Mouse (Mus musculus): Measurements from ENCODE around the gene Exph5. TPM values are rescaled to one million over a fixed set of nuclear protein-coding genes. Genes with fewer than 3 reads are reported as not detected.

Exph5 gene
- polyA plus RNA-seq, 1 experiment from 2014 or later = 0.50 TPM

GRCm38 (mm10) chr9:53344646-53345432 lies 43.4 kb downstream of the Exph5 start:
- H3K4me3 ChIP-seq (ENCODE audit: low read depth, low read length) = no peak overlapping the region
- H3K36me3 ChIP-seq (ENCODE audit: control insufficient read depth, insufficient read depth, low read length) = no peaks in the 10 kb centered on the region
- H3K4me1 ChIP-seq (ENCODE audit: control insufficient read depth, insufficient read depth, low read length) = 0 out of 2 replicates have a peak, but pooled peaks cover 6% of the 10 kb centered on the region
- ATAC-seq (ENCODE audit: low read depth) = no peak
- no peak overlapping the region for H3K27ac ChIP-seq (ENCODE audit: low read depth, low read length)
- H3K9me3 ChIP-seq (ENCODE audit: control insufficient read depth, low read length) = no peaks in the 10 kb centered on the region
- H3K27me3 ChIP-seq (ENCODE audit: control insufficient read depth, insufficient read depth, low read length) = no peaks in the 10 kb centered on the region
- no peak overlapping the region for H3K4me2 ChIP-seq (ENCODE audit: low read depth, low read length)
- 87% methylated on average over 9 of the region's 9 CpGs for WGBS
- H3K9ac ChIP-seq (replicated peaks; ENCODE audit: low read depth, low read length) = no peak overlapping the region

- no peaks in the 10 kb centered on the region for H3K9me3 ChIP-seq (ENCODE audit: control insufficient read depth, low read length)
- no peak overlapping the region for H3K9ac ChIP-seq (replicated peaks; ENCODE audit: low read depth, low read length)
- no peak overlapping the region for H3K27ac ChIP-seq (ENCODE audit: low read depth, low read length)
- H3K4me1 ChIP-seq (ENCODE audit: control insufficient read depth, insufficient read depth, low read length) = 0 out of 2 replicates have a peak, but pooled peaks cover 3% of the 10 kb centered on the region
- H3K36me3 ChIP-seq (ENCODE audit: control insufficient read depth, insufficient read depth, low read length) = no peaks in the 10 kb centered on the region
- WGBS = 14% methylated on average over 3 of the region's 3 CpGs
- no peak overlapping the region for H3K4me3 ChIP-seq (ENCODE audit: low read depth, low read length)
- no peak overlapping the region for H3K4me2 ChIP-seq (ENCODE audit: low read depth, low read length)
- no peak for ATAC-seq (ENCODE audit: low read depth)
- H3K27me3 ChIP-seq (ENCODE audit: control insufficient read depth, insufficient read depth, low read length) = no peaks in the 10 kb centered on the region
Observed at GRCm38 (mm10) chr9:53345728-53346127, 44.3 kb downstream of the Exph5 start.

- Histone ChIP-seq H3K27ac (ENCODE audit: low read depth, low read length) (no peak overlapping the region), H3K9me3 (ENCODE audit: control insufficient read depth, low read length) (no peaks in the 10 kb centered on the region), H3K4me1 (ENCODE audit: control insufficient read depth, insufficient read depth, low read length) (no peaks in the 10 kb centered on the region), H3K27me3 (ENCODE audit: control insufficient read depth, insufficient read depth, low read length) (no peaks in the 10 kb centered on the region), H3K4me2 (ENCODE audit: low read depth, low read length) (no peak overlapping the region), H3K9ac (replicated peaks; ENCODE audit: low read depth, low read length) (no peak overlapping the region), H3K36me3 (ENCODE audit: control insufficient read depth, insufficient read depth, low read length) (no peaks in the 10 kb centered on the region), H3K4me3 (ENCODE audit: low read depth, low read length) (no peak overlapping the region)
- no peak for ATAC-seq (ENCODE audit: low read depth)
- 68% methylated on average over 6 of the region's 6 CpGs for WGBS
Observed at GRCm38 (mm10) chr9:53346402-53346801, 44.9 kb downstream of the Exph5 start.

DNA sequence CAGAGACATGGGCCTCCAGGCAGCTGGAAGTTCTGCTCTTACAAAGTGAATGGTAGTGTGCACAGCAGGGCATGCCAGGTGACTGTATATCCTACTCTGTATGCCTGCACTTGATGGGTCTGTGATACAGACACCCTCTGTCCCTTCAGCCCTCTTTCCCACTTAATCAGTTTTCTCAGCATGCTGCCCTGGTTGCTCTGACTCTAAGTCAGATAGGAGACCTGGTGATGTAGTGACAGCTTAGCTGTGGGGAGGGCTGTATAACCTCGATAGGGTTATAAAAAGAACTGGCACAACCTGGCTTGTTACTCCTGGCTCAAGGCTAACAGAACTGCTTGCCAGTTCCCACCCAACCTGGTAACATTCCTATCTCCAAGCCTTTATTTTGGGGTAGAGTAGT lies 47.7 kb downstream of the Exph5 start:
- no peak for ATAC-seq (ENCODE audit: low read depth)
- no peaks in the 10 kb centered on the region for H3K9me3 ChIP-seq (ENCODE audit: control insufficient read depth, low read length)
- 67% methylated on average over 1 of the region's 1 CpGs for WGBS

GRCm38 (mm10) chr9:53350331-53350730 lies 48.9 kb downstream of the Exph5 start:
- no peak for ATAC-seq (ENCODE audit: low read depth)
- Histone ChIP-seq H3K4me2 (ENCODE audit: low read depth, low read length) (no peak overlapping the region), H3K36me3 (ENCODE audit: control insufficient read depth, insufficient read depth, low read length) (no peaks in the 10 kb centered on the region), H3K27me3 (ENCODE audit: control insufficient read depth, insufficient read depth, low read length) (no peaks in the 10 kb centered on the region), H3K9ac (replicated peaks; ENCODE audit: low read depth, low read length) (no peak overlapping the region), H3K4me3 (ENCODE audit: low read depth, low read length) (no peak overlapping the region), H3K27ac (ENCODE audit: low read depth, low read length) (no peak overlapping the region), H3K9me3 (ENCODE audit: control insufficient read depth, low read length) (no peaks in the 10 kb centered on the region), H3K4me1 (ENCODE audit: control insufficient read depth, insufficient read depth, low read length) (no peaks in the 10 kb centered on the region)
- 86% methylated on average over 2 of the region's 2 CpGs for WGBS

More for the DNA sequence above, 47.7 kb downstream of the Exph5 start:
- H3K4me2 ChIP-seq (ENCODE audit: low read depth, low read length) = no peak overlapping the region
- no peaks in the 10 kb centered on the region for H3K4me1 ChIP-seq (ENCODE audit: control insufficient read depth, insufficient read depth, low read length)
- H3K4me3 ChIP-seq (ENCODE audit: low read depth, low read length) = no peak overlapping the region
- no peak overlapping the region for H3K9ac ChIP-seq (replicated peaks; ENCODE audit: low read depth, low read length)
- no peaks in the 10 kb centered on the region for H3K36me3 ChIP-seq (ENCODE audit: control insufficient read depth, insufficient read depth, low read length)
- no peak overlapping the region for H3K27ac ChIP-seq (ENCODE audit: low read depth, low read length)
- no peaks in the 10 kb centered on the region for H3K27me3 ChIP-seq (ENCODE audit: control insufficient read depth, insufficient read depth, low read length)

- Histone ChIP-seq H3K9ac (replicated peaks; ENCODE audit: low read depth, low read length) (no peak overlapping the region), H3K4me2 (ENCODE audit: low read depth, low read length) (no peak overlapping the region), H3K4me1 (ENCODE audit: control insufficient read depth, insufficient read depth, low read length) (no peaks in the 10 kb centered on the region), H3K27ac (ENCODE audit: low read depth, low read length) (no peak overlapping the region), H3K27me3 (ENCODE audit: control insufficient read depth, insufficient read depth, low read length) (no peaks in the 10 kb centered on the region), H3K36me3 (ENCODE audit: control insufficient read depth, insufficient read depth, low read length) (no peaks in the 10 kb centered on the region), H3K4me3 (ENCODE audit: low read depth, low read length) (no peak overlapping the region), H3K9me3 (ENCODE audit: control insufficient read depth, low read length) (no peaks in the 10 kb centered on the region)
- 93% methylated on average over 6 of the region's 6 CpGs for WGBS
- ATAC-seq (ENCODE audit: low read depth) = no peak
Observed at GRCm38 (mm10) chr9:53351899-53352298, 50.4 kb downstream of the Exph5 start.

- H3K4me3 ChIP-seq (ENCODE audit: low read depth, low read length) = no peak overlapping the region
- no peaks in the 10 kb centered on the region for H3K4me1 ChIP-seq (ENCODE audit: control insufficient read depth, insufficient read depth, low read length)
- no peak for ATAC-seq (ENCODE audit: low read depth)
- WGBS = 93% methylated on average over 5 of the region's 5 CpGs
- H3K27ac ChIP-seq (ENCODE audit: low read depth, low read length) = no peak overlapping the region
- H3K9me3 ChIP-seq (ENCODE audit: control insufficient read depth, low read length) = no peaks in the 10 kb centered on the region
- no peak overlapping the region for H3K9ac ChIP-seq (replicated peaks; ENCODE audit: low read depth, low read length)
- no peaks in the 10 kb centered on the region for H3K27me3 ChIP-seq (ENCODE audit: control insufficient read depth, insufficient read depth, low read length)
- no peaks in the 10 kb centered on the region for H3K36me3 ChIP-seq (ENCODE audit: control insufficient read depth, insufficient read depth, low read length)
- H3K4me2 ChIP-seq (ENCODE audit: low read depth, low read length) = no peak overlapping the region
Observed at GRCm38 (mm10) chr9:53353161-53353560, 51.7 kb downstream of the Exph5 start.

DNA sequence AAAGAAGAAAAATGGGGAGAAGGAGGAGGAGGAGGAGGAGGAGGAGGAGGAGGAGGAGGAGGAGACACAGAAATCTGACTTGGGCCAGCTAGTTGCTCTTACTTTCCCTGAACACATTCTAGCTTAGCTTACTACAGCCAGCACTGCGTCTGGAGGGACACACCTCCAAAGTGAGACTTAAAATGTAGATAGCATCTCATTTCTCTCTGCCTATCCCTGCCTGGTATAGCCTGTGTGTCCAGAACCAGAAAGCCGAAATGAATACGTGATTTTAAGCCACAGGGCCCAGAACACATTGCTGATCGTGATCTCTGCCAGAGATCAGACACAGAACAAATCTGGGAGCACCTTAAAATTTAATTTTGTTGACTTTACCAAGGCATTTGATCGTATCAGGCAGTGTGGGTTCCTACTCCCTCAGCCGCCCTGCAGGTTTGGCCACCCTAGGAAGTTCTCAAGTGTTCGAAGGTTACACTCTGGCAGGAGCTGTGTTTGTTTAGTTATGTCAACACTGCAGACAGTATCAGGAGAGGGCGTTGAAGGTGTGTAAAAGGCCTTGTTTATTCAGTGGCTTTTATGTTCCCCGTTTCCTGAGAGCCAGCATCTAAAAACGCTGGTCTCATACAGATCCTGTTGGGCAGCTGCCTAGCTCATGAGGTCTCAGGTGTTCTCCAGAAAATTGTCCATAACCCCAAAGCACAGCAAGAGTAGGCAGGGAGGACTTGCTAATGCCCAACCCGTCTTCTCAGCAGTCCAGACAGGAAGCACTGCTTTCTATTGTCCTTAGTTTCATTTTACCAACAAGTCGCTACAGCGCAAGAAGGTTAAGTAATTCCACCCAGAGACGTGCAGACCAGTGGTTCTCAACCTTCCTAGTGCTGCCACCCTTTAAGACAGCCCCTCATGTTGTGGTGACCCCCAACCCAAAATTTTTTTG lies 55.0 kb downstream of the Exph5 start:
- no peaks in the 10 kb centered on the region for H3K36me3 ChIP-seq (ENCODE audit: control insufficient read depth, insufficient read depth, low read length)
- no peak for ATAC-seq (ENCODE audit: low read depth)
- WGBS = 70% methylated on average over 14 of the region's 14 CpGs

DNA sequence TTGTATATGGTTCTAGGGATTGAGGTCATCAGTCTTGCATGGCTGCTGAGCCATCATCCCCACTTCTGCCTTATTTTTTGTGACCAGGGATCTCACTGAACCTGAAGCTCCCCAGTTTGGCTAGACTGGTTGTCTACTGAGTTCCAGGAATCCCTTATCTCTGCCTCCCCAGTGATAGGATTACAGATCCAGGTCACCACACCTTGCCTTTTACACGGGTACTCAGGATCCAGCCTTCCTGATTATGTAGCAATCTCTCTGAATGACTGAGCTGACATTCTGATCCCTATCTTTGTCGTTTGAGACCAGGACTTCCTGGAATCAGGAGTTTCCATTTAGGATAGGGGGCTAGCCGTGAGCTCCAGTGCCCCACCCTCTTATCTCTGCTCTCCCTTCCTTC lies 69.9 kb downstream of the Exph5 start:
- 83% methylated on average over 3 of the region's 3 CpGs for WGBS
- no peak overlapping the region for H3K9ac ChIP-seq (replicated peaks; ENCODE audit: low read depth, low read length)
- no peak overlapping the region for H3K4me3 ChIP-seq (ENCODE audit: low read depth, low read length)
- ATAC-seq (ENCODE audit: low read depth) = no peak
- H3K27ac ChIP-seq (ENCODE audit: low read depth, low read length) = no peak overlapping the region
- no peaks in the 10 kb centered on the region for H3K36me3 ChIP-seq (ENCODE audit: control insufficient read depth, insufficient read depth, low read length)
- H3K4me2 ChIP-seq (ENCODE audit: low read depth, low read length) = no peak overlapping the region
- H3K9me3 ChIP-seq (ENCODE audit: control insufficient read depth, low read length) = no peaks in the 10 kb centered on the region
- H3K27me3 ChIP-seq (ENCODE audit: control insufficient read depth, insufficient read depth, low read length) = no peaks in the 10 kb centered on the region
- H3K4me1 ChIP-seq (ENCODE audit: control insufficient read depth, insufficient read depth, low read length) = no peaks in the 10 kb centered on the region

More for the DNA sequence above, 55.0 kb downstream of the Exph5 start:
- H3K4me3 ChIP-seq (ENCODE audit: low read depth, low read length) = no peak overlapping the region
- H3K9me3 ChIP-seq (ENCODE audit: control insufficient read depth, low read length) = no peaks in the 10 kb centered on the region
- H3K9ac ChIP-seq (replicated peaks; ENCODE audit: low read depth, low read length) = no peak overlapping the region
- no peak overlapping the region for H3K27ac ChIP-seq (ENCODE audit: low read depth, low read length)
- H3K27me3 ChIP-seq (ENCODE audit: control insufficient read depth, insufficient read depth, low read length) = no peaks in the 10 kb centered on the region
- H3K4me1 ChIP-seq (ENCODE audit: control insufficient read depth, insufficient read depth, low read length) = no peaks in the 10 kb centered on the region
- H3K4me2 ChIP-seq (ENCODE audit: low read depth, low read length) = no peak overlapping the region
